1 mouse cellular context compared by ENCODE assay signal in the genomic region with DNA sequence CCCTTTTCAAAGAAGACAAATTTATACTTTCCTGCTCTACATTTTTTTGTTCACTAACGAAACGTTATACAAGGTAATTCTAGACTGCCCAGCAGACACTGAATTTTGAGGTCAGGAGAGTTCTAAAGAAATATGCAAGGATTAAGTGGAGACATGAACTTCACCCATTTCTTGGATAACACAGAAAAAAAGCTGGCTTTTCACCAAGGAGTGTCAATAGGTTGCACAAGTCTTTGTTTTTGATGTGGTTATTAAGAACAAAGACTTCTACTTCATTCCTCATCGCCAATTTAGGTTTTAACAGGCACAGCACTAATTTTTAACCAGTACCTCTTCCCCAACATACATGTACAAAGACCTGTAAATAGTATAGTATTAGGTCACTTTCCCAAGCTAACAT.
TF ChIP-seq lines count a peak whose summit lies in the region.

No protein-coding gene starts in this region.

TF ChIP-seq in myocyte, 11 proteins besides CTCF, POLR2A, EP300 and RAD21:
- TF ChIP-seq CEBPB (IDR thresholded peaks at IDR 0.05; ENCODE audit: insufficient read depth, poor library complexity, severe bottlenecking): no peak
- no peak for TF ChIP-seq USF1 (IDR thresholded peaks at IDR 0.05; ENCODE audit: low read depth)
- no peak for TF ChIP-seq MYOG (IDR thresholded peaks at IDR 0.05; ENCODE audit: control insufficient read depth in 1 of 3, insufficient read depth in 1 of 3, insufficient read length in 2 of 3, low read depth in 2 of 3)
- no peak for TF ChIP-seq TCF3 (IDR thresholded peaks at IDR 0.05; ENCODE audit: insufficient read length, low read depth)
- no peak for TF ChIP-seq MAX (IDR thresholded peaks at IDR 0.05; ENCODE audit: low read depth)
- TF ChIP-seq REST (IDR thresholded peaks at IDR 0.05; ENCODE audit: insufficient read depth, insufficient read length): no peak
- no peak for TF ChIP-seq POLR2AphosphoS2 (IDR thresholded peaks at IDR 0.05; ENCODE audit: insufficient read length, low read depth)
- TF ChIP-seq E2F4 (IDR thresholded peaks at IDR 0.05; ENCODE audit: insufficient read depth): no peak
- no peak for TF ChIP-seq TCF12 (IDR thresholded peaks at IDR 0.05; ENCODE audit: insufficient read depth, poor library complexity, severe bottlenecking)
- TF ChIP-seq SRF (IDR thresholded peaks at IDR 0.05; ENCODE audit: control insufficient read depth, insufficient read length, low read depth): no peak
- TF ChIP-seq MYOD1 (IDR thresholded peaks at IDR 0.05; ENCODE audit: control insufficient read depth in 1 of 3, insufficient read length in 2 of 3, low read depth in 2 of 3): no peak
